Mouse (Mus musculus): ENCODE measurements around the gene Topbp1.

DNA sequence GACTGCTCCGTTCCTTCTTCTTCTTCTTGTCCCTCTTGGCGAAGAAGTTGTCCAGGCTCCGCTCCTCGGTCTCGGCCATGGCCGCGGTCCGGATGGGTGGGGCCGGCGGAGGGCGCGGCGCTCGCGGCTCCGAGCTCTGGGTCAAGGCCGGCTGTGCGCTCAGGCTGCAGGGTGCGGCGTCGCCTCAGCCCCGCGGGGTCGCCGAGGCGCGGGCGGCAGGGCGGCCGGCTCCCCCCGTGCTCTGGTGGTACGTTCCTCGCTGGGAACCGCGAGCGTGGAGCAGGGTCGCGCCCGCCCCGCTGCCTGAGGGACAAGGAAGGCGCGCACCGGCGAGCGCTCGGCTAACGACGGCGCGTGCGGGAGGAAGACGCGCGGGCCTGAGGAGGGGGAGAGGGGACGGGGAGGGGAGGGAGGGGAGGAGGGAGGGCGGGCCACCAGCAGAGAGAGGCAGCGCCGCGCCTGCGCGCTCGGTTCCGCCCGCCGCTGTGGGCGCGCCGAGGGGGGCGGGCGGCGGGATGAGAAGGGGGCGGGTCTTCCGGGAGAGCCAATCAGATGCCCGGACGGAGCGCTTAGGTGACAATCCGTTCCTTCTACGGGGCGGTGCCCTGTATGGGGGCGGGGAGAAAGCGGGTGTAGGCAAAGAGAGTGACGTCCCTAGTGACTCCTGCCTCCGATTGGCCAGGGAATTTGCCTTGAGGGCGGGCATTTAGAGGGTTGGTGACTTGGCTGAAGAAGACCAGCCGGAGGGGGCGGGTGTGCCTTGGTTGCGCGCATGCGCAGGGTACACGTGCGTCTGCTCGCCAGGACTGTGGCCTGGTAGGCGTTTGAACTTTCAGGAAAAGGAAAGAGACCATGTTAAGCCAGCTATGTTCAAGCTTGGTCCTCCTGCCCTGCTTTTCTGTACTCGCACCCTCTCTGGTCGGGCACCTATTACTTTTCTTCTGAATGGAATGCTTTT is 60.6 kb downstream of the Topbp1 start, which contains the start of gene Cdv3:
- no peak for TF ChIP-seq CTCF (IDR thresholded peaks at IDR 0.05; ENCODE audit: insufficient read depth, low read depth, low read length)
- TF ChIP-seq POLR2A (IDR thresholded peaks at IDR 0.05; ENCODE audit: insufficient read depth, low read depth, low read length), result peak; percentile 30; the same call in 1 of the 2 replicates
